ENCODE assay signal across 8 mouse cellular contexts in genomic region chr14:105426597-105427334, GRCm38 (mm10).
DNase-seq lines count a peak whose midpoint lies in the region; ATAC-seq and TF ChIP-seq lines count a peak whose summit lies in the region.

No protein-coding gene starts in this region.

- no peaks in the 10 kb centered on the region for H3K27me3 ChIP-seq in forebrain, embryonic 16.5 days (replicated peaks; ENCODE audit: control insufficient read depth, insufficient read depth, low read length)
- no peaks in the 10 kb centered on the region for H3K27me3 ChIP-seq in forebrain, embryonic 11.5 days (ENCODE audit: control insufficient read depth, insufficient read depth, low read length)
- H3K27me3 ChIP-seq in embryonic facial prominence, embryonic 12.5 days = no peaks in the 10 kb centered on the region
- no peaks in the 10 kb centered on the region for H3K27me3 ChIP-seq in limb, embryonic 10.5 days (ENCODE audit: low read depth, poor library complexity, severe bottlenecking)
- no peaks in the 10 kb centered on the region for H3K27me3 ChIP-seq in heart, adult 2 months (ENCODE audit: control insufficient read depth, insufficient read depth, low read length)

- H3K27ac ChIP-seq in forebrain, embryonic 16.5 days (ENCODE audit: low read length) = no peak overlapping the region
- no peak overlapping the region for H3K27ac ChIP-seq in forebrain, embryonic 11.5 days (ENCODE audit: low read depth, low read length)
- peak overlapping the region; percentile 46; the same call in 1 of the 2 replicates for H3K27ac ChIP-seq in embryonic facial prominence, embryonic 12.5 days
- H3K27ac ChIP-seq in limb, embryonic 10.5 days = peak overlapping the region; percentile 50; the same call in 1 of the 2 replicates
- H3K27ac ChIP-seq in heart, adult 2 months = no peak overlapping the region

- 0 out of 2 replicates have a peak, but pooled peaks have one; percentile 26 for ATAC-seq in forebrain, embryonic 16.5 days
- ATAC-seq in forebrain, embryonic 11.5 days (replicated peaks; ENCODE audit: low FRiP score) = no peak; the same call in 1 of the 2 replicates
- ATAC-seq in embryonic facial prominence, embryonic 12.5 days (ENCODE audit: insufficient number of reproducible peaks, insufficient read depth, low FRiP score, low TSS enrichment) = no peak

- H3K4me1 ChIP-seq in forebrain, embryonic 16.5 days (replicated peaks; ENCODE audit: control insufficient read depth, insufficient read depth, low read length) = peaks cover 9% of the 10 kb centered on the region
- H3K4me1 ChIP-seq in forebrain, embryonic 11.5 days (replicated peaks; ENCODE audit: control insufficient read depth, insufficient read depth, low read length) = peaks cover 3% of the 10 kb centered on the region
- H3K4me1 ChIP-seq in embryonic facial prominence, embryonic 12.5 days = peaks cover 11% of the 10 kb centered on the region; the same call in 1 of the 2 replicates
- H3K4me1 ChIP-seq in limb, embryonic 10.5 days = peaks cover 16% of the 10 kb centered on the region
- H3K4me1 ChIP-seq in heart, adult 2 months (ENCODE audit: control insufficient read depth, insufficient read depth, low read length) = no peaks in the 10 kb centered on the region

- H3K36me3 ChIP-seq in forebrain, embryonic 16.5 days (ENCODE audit: control insufficient read depth, insufficient read depth) = no peaks in the 10 kb centered on the region
- no peaks in the 10 kb centered on the region for H3K36me3 ChIP-seq in forebrain, embryonic 11.5 days (ENCODE audit: control insufficient read depth, insufficient read depth, low read length)
- H3K36me3 ChIP-seq in embryonic facial prominence, embryonic 12.5 days = no peaks in the 10 kb centered on the region
- no peaks in the 10 kb centered on the region for H3K36me3 ChIP-seq in limb, embryonic 10.5 days
- H3K36me3 ChIP-seq in heart, adult 2 months (ENCODE audit: control insufficient read depth, insufficient read depth, low read length) = no peaks in the 10 kb centered on the region

- no peak for DNase-seq in forebrain, embryonic 11.5 days (ENCODE audit: low spot score)
- peak; percentile 11 for DNase-seq in left cerebral cortex, postnatal 4 days
- DNase-seq in left cerebral cortex, adult 18-20 months (ENCODE audit: low spot score in 2 of 2) = no peak
- no peak for DNase-seq in limb, embryonic 10.5 days (ENCODE audit: low spot score)
- no peak for DNase-seq in heart, postnatal 36 days
- DNase-seq in heart, adult 2 months = no peak

- H3K79me2 ChIP-seq in heart, adult 2 months (replicated peaks; ENCODE audit: control insufficient read depth, insufficient read depth, low read length) = no peaks in the 10 kb centered on the region

- WGBS in forebrain, embryonic 16.5 days = 67% methylated on average over 19 of the region's 19 CpGs
- WGBS in forebrain, embryonic 11.5 days = 83% methylated on average over 19 of the region's 19 CpGs
- WGBS in embryonic facial prominence, embryonic 12.5 days = 52% methylated on average over 19 of the region's 19 CpGs
- 71% methylated on average over 19 of the region's 19 CpGs for WGBS in limb, embryonic 10.5 days
- WGBS in heart, adult 2 months = 65% methylated on average over 19 of the region's 19 CpGs

- TF ChIP-seq EP300 in heart, adult 2 months (IDR thresholded peaks at IDR 0.05; ENCODE audit: insufficient read depth, low read depth, low read length) = no peak

- no peak overlapping the region; the same call in 1 of the 2 replicates for H3K4me2 ChIP-seq in forebrain, embryonic 16.5 days (ENCODE audit: low read length)
- no peak overlapping the region for H3K4me2 ChIP-seq in forebrain, embryonic 11.5 days (ENCODE audit: low read depth, low read length, severe bottlenecking)
- no peak overlapping the region for H3K4me2 ChIP-seq in embryonic facial prominence, embryonic 12.5 days (replicated peaks)

- intact Hi-C loops in left cerebral cortex, postnatal 4 days (cut with DNase I) = no loop called here
- intact Hi-C loops in heart, postnatal 36 days (cut with DNase I) = no loop called here
- intact Hi-C loops in heart, adult 2 months (cut with DNase I) = no loop called here

- no peak overlapping the region for H3K4me3 ChIP-seq in forebrain, embryonic 16.5 days (replicated peaks; ENCODE audit: low read length)
- no peak overlapping the region for H3K4me3 ChIP-seq in forebrain, embryonic 11.5 days (ENCODE audit: low read depth, low read length)
- H3K4me3 ChIP-seq in embryonic facial prominence, embryonic 12.5 days = no peak overlapping the region
- no peak overlapping the region for H3K4me3 ChIP-seq in limb, embryonic 10.5 days
- no peak overlapping the region for H3K4me3 ChIP-seq in heart, adult 2 months

- H3K9ac ChIP-seq in forebrain, embryonic 16.5 days (replicated peaks; ENCODE audit: low read depth, low read length) = no peak overlapping the region
- no peak overlapping the region for H3K9ac ChIP-seq in forebrain, embryonic 11.5 days (ENCODE audit: low read length)
- H3K9ac ChIP-seq in embryonic facial prominence, embryonic 12.5 days = no peak overlapping the region
- no peak overlapping the region for H3K9ac ChIP-seq in heart, adult 2 months (ENCODE audit: low read depth, low read length)

- no peaks in the 10 kb centered on the region for H3K9me3 ChIP-seq in forebrain, embryonic 16.5 days (ENCODE audit: control insufficient read depth, low read length)
- H3K9me3 ChIP-seq in forebrain, embryonic 11.5 days (ENCODE audit: control insufficient read depth, low read length) = no peaks in the 10 kb centered on the region
- H3K9me3 ChIP-seq in embryonic facial prominence, embryonic 12.5 days = no peaks in the 10 kb centered on the region
- no peaks in the 10 kb centered on the region for H3K9me3 ChIP-seq in limb, embryonic 10.5 days (replicated peaks)

- TF ChIP-seq POLR2A in heart, adult 2 months (IDR thresholded peaks at IDR 0.05; ENCODE audit: insufficient read depth, low read depth, low read length) = no peak

- TF ChIP-seq CTCF in heart, adult 2 months (IDR thresholded peaks at IDR 0.05) = no peak

Comparison
In these comparisons a context has a peak if more than half of its experiments do, and no peak if none do; other contexts are left out.
1. H3K27ac ChIP-seq: peak in embryonic facial prominence, embryonic 12.5 days (single experiment) and limb, embryonic 10.5 days (single experiment); none in forebrain, embryonic 16.5 days (single experiment), forebrain, embryonic 11.5 days (single experiment) and heart, adult 2 months (single experiment).